Mouse (Mus musculus): ENCODE measurements around the gene Atp1b3. TPM values are rescaled to one million over a fixed set of nuclear protein-coding genes. Genes with fewer than 3 reads are reported as not detected.

Gene Atp1b3
- polyA plus RNA-seq, 1 experiment from 2014 or later: 179 TPM

DNA sequence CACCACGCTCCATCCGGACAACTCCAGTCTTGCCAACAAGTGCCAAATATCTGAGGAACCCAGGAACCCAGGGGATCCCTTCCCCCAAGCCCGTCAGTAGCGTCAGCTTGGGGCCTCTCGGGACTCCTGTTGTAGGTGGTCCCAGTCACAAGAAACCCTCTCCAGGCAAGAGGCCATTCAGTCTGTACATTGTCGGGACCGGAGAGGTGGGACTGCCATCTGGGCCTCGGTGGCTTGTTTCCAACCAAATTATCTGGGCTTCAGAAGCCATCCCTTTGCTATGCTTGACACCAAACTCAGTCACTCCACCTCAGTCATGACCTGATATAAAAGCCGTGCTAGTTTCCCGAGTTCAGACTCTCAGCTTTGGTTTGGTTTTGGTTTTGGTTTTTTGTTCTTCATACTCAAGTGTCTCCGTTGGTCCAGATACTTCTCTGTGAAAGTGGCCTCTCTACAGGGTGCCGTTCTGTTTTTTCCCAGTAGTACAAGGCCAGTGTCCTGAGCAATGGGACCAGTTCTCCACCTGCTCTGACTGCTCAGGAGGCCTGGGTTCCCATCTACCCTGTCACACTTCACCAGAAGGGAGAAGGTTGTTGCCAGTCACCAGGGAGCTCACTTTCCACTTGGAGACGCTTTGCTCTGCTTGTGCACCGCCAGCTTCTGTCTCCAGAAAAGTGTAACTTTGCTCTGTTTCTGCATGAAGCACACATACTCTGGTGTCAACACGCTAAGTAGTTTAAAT, 41.7 kb downstream of the Atp1b3 start:
- Histone ChIP-seq H3K9me3 (ENCODE audit: control insufficient read depth, low read length) (no peaks in the 10 kb centered on the region), H3K4me3 (ENCODE audit: low read length) (no peak overlapping the region), H3K36me3 (ENCODE audit: control insufficient read depth, insufficient read depth, low read length) (peaks cover 13% of the 10 kb centered on the region; the same call in 1 of the 2 replicates), H3K4me2 (replicated peaks; ENCODE audit: low read depth, low read length) (no peak overlapping the region), H3K27ac (ENCODE audit: low read depth, low read length) (no peak overlapping the region), H3K4me1 (ENCODE audit: control insufficient read depth, insufficient read depth, low read length) (no peaks in the 10 kb centered on the region), H3K9ac (ENCODE audit: low read depth, low read length) (no peak overlapping the region), H3K27me3 (ENCODE audit: control insufficient read depth, insufficient read depth, low read length) (no peaks in the 10 kb centered on the region)
- WGBS: 91% methylated on average over 15 of the region's 15 CpGs
- ATAC-seq (ENCODE audit: low FRiP score, low TSS enrichment): no peak

DNA sequence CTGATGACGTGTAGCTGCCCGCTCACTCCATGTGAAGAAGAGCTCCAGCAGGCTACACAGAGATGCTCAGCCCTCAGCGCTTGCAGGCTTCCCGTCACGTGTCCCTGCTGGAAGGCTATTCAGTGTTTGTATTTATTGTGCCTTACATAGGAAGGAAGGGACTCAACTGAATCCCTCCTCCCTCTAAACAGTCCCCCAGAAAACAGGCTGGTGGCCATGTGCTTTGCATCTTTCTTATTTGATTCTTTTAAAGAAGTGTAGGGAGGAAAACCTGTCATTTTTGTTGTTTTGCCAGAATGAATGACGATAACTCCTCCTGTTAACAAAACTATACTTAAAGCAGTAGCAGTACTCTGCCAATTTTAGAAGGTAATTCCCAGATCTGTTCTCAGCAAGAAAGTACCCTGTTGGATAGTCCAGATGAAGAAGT, 43.7 kb downstream of the Atp1b3 start:
- Histone ChIP-seq H3K9ac (ENCODE audit: low read depth, low read length) (no peak overlapping the region), H3K4me2 (replicated peaks; ENCODE audit: low read depth, low read length) (no peak overlapping the region), H3K36me3 (ENCODE audit: control insufficient read depth, insufficient read depth, low read length) (peaks cover 22% of the 10 kb centered on the region; the same call in 1 of the 2 replicates), H3K9me3 (ENCODE audit: control insufficient read depth, low read length) (no peaks in the 10 kb centered on the region), H3K4me1 (ENCODE audit: control insufficient read depth, insufficient read depth, low read length) (no peaks in the 10 kb centered on the region), H3K27ac (ENCODE audit: low read depth, low read length) (no peak overlapping the region), H3K27me3 (ENCODE audit: control insufficient read depth, insufficient read depth, low read length) (no peaks in the 10 kb centered on the region), H3K4me3 (ENCODE audit: low read length) (no peak overlapping the region)
- ATAC-seq (ENCODE audit: low FRiP score, low TSS enrichment): no peak
- 78% methylated on average over 6 of the region's 6 CpGs for WGBS

DNA sequence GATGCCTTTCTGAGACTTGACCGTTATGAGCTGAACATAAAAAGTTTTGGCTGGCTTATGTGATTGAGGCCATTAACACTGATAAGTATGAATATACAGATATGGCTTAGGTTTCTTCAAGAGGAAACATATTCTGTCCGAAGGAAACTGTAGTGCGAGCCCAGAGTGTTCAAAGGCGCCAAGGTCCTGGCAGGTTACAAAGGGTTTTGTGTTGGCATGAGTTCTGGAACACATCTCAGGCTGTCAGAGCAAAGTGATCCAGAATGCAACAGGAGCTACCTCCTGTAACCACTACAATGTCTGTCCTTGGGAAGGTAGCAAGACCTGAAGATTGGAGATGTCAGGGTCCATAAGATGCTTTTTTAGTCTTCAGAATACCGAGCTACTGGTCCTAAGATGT, 44.9 kb downstream of the Atp1b3 start:
- H3K9ac ChIP-seq (ENCODE audit: low read depth, low read length): no peak overlapping the region

DNA sequence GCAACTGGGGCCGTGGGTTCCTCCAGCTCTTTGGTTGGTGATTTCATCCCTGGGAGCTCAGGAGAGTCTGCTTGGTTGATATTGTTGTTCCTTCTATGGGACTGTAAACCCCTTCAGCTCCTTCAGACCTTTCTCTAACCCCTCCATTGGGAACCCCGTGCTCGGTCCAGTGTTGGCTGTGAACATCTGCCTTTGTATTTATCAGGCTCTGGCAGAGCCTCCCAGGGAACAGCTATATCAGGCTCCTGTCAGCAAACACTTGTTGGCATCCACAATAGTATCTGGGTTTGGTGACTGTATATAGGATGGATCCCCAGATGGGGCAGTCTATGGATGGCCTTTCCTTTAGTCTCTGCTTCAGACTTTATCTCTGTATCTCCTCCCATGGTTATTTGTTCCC, 52.2 kb downstream of the Atp1b3 start:
- Histone ChIP-seq H3K9ac (ENCODE audit: low read depth, low read length) (no peak overlapping the region), H3K4me1 (ENCODE audit: control insufficient read depth, insufficient read depth, low read length) (no peaks in the 10 kb centered on the region), H3K4me3 (ENCODE audit: low read length) (no peak overlapping the region), H3K4me2 (replicated peaks; ENCODE audit: low read depth, low read length) (no peak overlapping the region), H3K36me3 (ENCODE audit: control insufficient read depth, insufficient read depth, low read length) (peaks cover 30% of the 10 kb centered on the region; the same call in 1 of the 2 replicates), H3K27ac (ENCODE audit: low read depth, low read length) (no peak overlapping the region), H3K27me3 (ENCODE audit: control insufficient read depth, insufficient read depth, low read length) (no peaks in the 10 kb centered on the region), H3K9me3 (ENCODE audit: control insufficient read depth, low read length) (no peaks in the 10 kb centered on the region)
- WGBS: 98% methylated on average over 3 of the region's 3 CpGs
- ATAC-seq (ENCODE audit: low FRiP score, low TSS enrichment): no peak

More for the DNA sequence above, 44.9 kb downstream of the Atp1b3 start:
- H3K27me3 ChIP-seq (ENCODE audit: control insufficient read depth, insufficient read depth, low read length): no peaks in the 10 kb centered on the region
- no peaks in the 10 kb centered on the region for H3K4me1 ChIP-seq (ENCODE audit: control insufficient read depth, insufficient read depth, low read length)
- ATAC-seq (ENCODE audit: low FRiP score, low TSS enrichment): no peak
- H3K27ac ChIP-seq (ENCODE audit: low read depth, low read length): no peak overlapping the region
- H3K36me3 ChIP-seq (ENCODE audit: control insufficient read depth, insufficient read depth, low read length): peaks cover 30% of the 10 kb centered on the region; the same call in 1 of the 2 replicates
- H3K4me2 ChIP-seq (replicated peaks; ENCODE audit: low read depth, low read length): no peak overlapping the region
- H3K9me3 ChIP-seq (ENCODE audit: control insufficient read depth, low read length): no peaks in the 10 kb centered on the region
- no peak overlapping the region for H3K4me3 ChIP-seq (ENCODE audit: low read length)
- WGBS: 92% methylated on average over 5 of the region's 5 CpGs

DNA sequence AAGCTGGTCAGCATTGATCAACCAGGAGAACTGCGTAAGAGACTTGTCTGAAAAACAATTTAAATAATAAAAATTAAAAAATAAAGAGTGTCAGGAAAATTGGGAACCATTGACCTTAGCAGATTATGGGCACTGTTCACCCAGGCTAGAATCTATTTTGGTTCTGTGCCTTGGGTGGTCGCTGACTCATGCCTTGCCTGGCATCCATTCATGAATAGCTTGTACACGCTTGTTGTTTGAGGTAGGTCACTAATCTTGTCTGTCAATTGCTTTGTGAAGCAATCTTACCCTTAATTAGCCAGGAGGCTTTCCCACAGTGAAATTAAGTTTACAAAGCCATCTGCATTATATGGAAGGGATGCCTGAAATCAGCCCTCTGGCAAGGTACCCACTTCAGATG, 55.4 kb downstream of the Atp1b3 start:
- no peak overlapping the region for H3K27ac ChIP-seq (ENCODE audit: low read depth, low read length)
- 92% methylated on average over 3 of the region's 3 CpGs for WGBS

DNA sequence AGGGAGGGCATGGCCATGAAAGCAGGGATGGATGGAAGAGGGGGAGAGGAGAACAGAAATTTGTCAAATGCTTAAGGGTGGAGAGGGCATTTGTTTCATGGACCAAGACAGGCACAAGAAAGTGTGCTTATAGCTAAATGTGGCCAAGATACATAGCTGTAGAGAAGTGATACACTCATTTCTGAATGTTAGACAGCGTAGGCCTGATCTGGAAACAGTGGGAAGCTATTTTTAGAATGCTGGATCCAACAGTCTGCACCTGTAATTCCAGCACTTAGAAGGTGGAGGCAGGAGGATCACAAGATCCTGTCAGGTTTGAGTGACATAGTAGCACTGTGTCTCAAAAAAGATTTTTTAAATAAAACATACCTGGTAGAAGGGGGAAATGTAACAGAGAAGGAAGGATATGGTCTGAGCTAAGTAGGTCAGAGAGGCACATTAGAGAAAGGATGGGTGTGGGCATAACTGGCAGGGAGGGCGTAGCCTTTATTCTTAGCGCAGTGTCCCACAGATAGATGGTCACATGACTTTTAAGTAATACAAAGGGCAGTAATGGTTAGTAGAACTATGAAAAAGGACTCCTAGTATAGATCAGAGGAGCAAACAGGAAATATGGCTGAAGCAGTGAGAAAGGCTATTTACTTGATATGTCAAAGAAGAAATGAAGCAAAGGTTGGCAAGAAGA, 64.8 kb downstream of the Atp1b3 start:
- Histone ChIP-seq H3K4me3 (ENCODE audit: low read length) (no peak overlapping the region), H3K9ac (ENCODE audit: low read depth, low read length) (no peak overlapping the region), H3K4me1 (ENCODE audit: control insufficient read depth, insufficient read depth, low read length) (no peaks in the 10 kb centered on the region), H3K9me3 (ENCODE audit: control insufficient read depth, low read length) (no peaks in the 10 kb centered on the region), H3K36me3 (ENCODE audit: control insufficient read depth, insufficient read depth, low read length) (peaks cover 42% of the 10 kb centered on the region; the same call in 1 of the 2 replicates), H3K27me3 (ENCODE audit: control insufficient read depth, insufficient read depth, low read length) (no peaks in the 10 kb centered on the region), H3K27ac (ENCODE audit: low read depth, low read length) (no peak overlapping the region), H3K4me2 (replicated peaks; ENCODE audit: low read depth, low read length) (no peak overlapping the region)
- ATAC-seq (ENCODE audit: low FRiP score, low TSS enrichment): no peak
- 95% methylated on average over 3 of the region's 3 CpGs for WGBS

More for the DNA sequence above, 55.4 kb downstream of the Atp1b3 start:
- no peak for ATAC-seq (ENCODE audit: low FRiP score, low TSS enrichment)
- Histone ChIP-seq H3K9ac (ENCODE audit: low read depth, low read length) (no peak overlapping the region), H3K9me3 (ENCODE audit: control insufficient read depth, low read length) (no peaks in the 10 kb centered on the region), H3K4me3 (ENCODE audit: low read length) (no peak overlapping the region), H3K4me2 (replicated peaks; ENCODE audit: low read depth, low read length) (no peak overlapping the region), H3K4me1 (ENCODE audit: control insufficient read depth, insufficient read depth, low read length) (no peaks in the 10 kb centered on the region), H3K27me3 (ENCODE audit: control insufficient read depth, insufficient read depth, low read length) (no peaks in the 10 kb centered on the region), H3K36me3 (ENCODE audit: control insufficient read depth, insufficient read depth, low read length) (peaks cover 21% of the 10 kb centered on the region; the same call in 1 of the 2 replicates)

DNA sequence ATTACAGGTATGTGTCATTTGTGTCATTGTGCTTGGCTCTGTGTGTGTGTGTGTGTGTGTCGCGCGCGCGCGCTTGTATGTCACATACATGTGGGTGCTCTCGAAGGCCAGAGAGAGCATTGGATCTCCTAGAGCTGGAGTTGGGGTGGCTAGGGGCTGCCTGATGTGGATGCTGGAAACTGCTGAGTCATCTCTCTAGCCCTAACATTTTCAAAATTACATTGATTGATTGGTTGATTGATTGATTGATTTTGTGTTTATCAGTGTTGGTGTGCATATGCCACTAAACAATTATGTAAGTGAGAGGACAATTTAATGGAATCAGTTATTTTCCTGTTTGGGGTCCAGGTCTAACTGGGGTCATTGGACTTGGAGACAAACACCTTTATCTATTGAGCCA, 72.1 kb downstream of the Atp1b3 start:
- no peak for ATAC-seq (ENCODE audit: low FRiP score, low TSS enrichment)
- no peak overlapping the region for H3K4me2 ChIP-seq (replicated peaks; ENCODE audit: low read depth, low read length)
- no peaks in the 10 kb centered on the region for H3K9me3 ChIP-seq (ENCODE audit: control insufficient read depth, low read length)
- 98% methylated on average over 7 of the region's 7 CpGs for WGBS
- no peak overlapping the region for H3K9ac ChIP-seq (ENCODE audit: low read depth, low read length)
- peaks cover 13% of the 10 kb centered on the region; the same call in 1 of the 2 replicates for H3K36me3 ChIP-seq (ENCODE audit: control insufficient read depth, insufficient read depth, low read length)
- H3K4me1 ChIP-seq (ENCODE audit: control insufficient read depth, insufficient read depth, low read length): no peaks in the 10 kb centered on the region
- H3K27ac ChIP-seq (ENCODE audit: low read depth, low read length): no peak overlapping the region
- no peaks in the 10 kb centered on the region for H3K27me3 ChIP-seq (ENCODE audit: control insufficient read depth, insufficient read depth, low read length)
- no peak overlapping the region for H3K4me3 ChIP-seq (ENCODE audit: low read length)

DNA sequence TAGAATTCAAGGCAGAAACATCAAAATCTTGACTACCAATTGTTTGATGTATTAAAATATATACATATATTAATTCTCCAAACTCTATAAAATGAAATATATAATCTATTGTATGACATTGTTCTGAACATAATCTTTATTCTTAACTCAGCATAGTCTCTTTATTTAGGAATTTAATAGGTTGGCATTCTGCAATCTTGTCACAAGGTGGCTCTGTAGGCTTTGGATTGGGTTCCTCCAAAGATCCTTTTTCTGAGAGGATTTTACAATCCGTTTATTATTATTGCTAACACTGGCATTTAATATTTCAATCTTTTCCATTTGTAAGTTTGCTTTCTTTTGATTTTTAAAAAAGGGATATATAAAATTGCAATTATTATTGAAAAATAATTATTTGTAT, 79.3 kb downstream of the Atp1b3 start:
- no peak overlapping the region for H3K9ac ChIP-seq (ENCODE audit: low read depth, low read length)
- no peaks in the 10 kb centered on the region for H3K4me1 ChIP-seq (ENCODE audit: control insufficient read depth, insufficient read depth, low read length)
- no peak overlapping the region for H3K4me2 ChIP-seq (replicated peaks; ENCODE audit: low read depth, low read length)
- H3K27me3 ChIP-seq (ENCODE audit: control insufficient read depth, insufficient read depth, low read length): no peaks in the 10 kb centered on the region
- H3K9me3 ChIP-seq (ENCODE audit: control insufficient read depth, low read length): no peaks in the 10 kb centered on the region
- H3K36me3 ChIP-seq (ENCODE audit: control insufficient read depth, insufficient read depth, low read length): no peaks in the 10 kb centered on the region; the same call in 1 of the 2 replicates
- no peak for ATAC-seq (ENCODE audit: low FRiP score, low TSS enrichment)
- no peak overlapping the region for H3K4me3 ChIP-seq (ENCODE audit: low read length)
- H3K27ac ChIP-seq (ENCODE audit: low read depth, low read length): no peak overlapping the region
- 34% methylated on average over 1 of the region's 1 CpGs for WGBS
